Mouse (Mus musculus) brown adipose tissue, adult 24 weeks (tissue): ENCODE measurements around the gene Cenpn. TPM values are rescaled to one million over a fixed set of nuclear protein-coding genes. Genes with fewer than 3 reads are reported as not detected.
A peak's percentile ranks its signal among the peaks of the same experiment; 100 is the strongest.

Experiments used
- H3K27ac ChIP-seq: fragments of 200-500 bp; replicated peaks from 2 replicates; pipeline ENCODE4 v1.5.1; 2012; ENCODE audit warnings: low read depth, mild to moderate bottlenecking, low read length
- H3K4me1 ChIP-seq: fragments of 200-500 bp; 2 replicates; pipeline ENCODE4 v1.6.1; 2012; ENCODE audit warnings: low read length, mixed read lengths; ENCODE audit not compliant: control insufficient read depth, insufficient read depth, insufficient read length
- H3K4me3 ChIP-seq: fragments of 200-500 bp; 2 replicates; pipeline ENCODE4 v1.5.1; 2012; ENCODE audit warnings: low read depth, mild to moderate bottlenecking, low read length, moderate library complexity; ENCODE audit not compliant: insufficient read depth
- polyA plus RNA-seq: library from polyadenylated mRNA; stranded (reverse); fragments of >200 nt; gene quantifications from 2 replicates; pipeline ENCODE4 v1.2.4, GENCODE M21; 2012; ENCODE audit not compliant: missing spikeins, insufficient read depth, insufficient read length

Cenpn gene
- polyA plus RNA-seq, 1 experiment, result 1.5 TPM

GRCm38 (mm10) chr8:116951369-116951768 is 29.8 kb downstream of the Cenpn start:
- no peak overlapping the region for H3K4me3 ChIP-seq
- no peak overlapping the region for H3K27ac ChIP-seq
- H3K4me1 ChIP-seq, result no peaks in the 10 kb centered on the region; the same call in none of the 2 replicates

- Histone ChIP-seq H3K4me1 (no peaks in the 10 kb centered on the region; the same call in 1 of the 2 replicates), H3K4me3 (no peak overlapping the region), H3K27ac (no peak overlapping the region)
Measured at GRCm38 (mm10) chr8:116951778-116952177, 30.2 kb downstream of the Cenpn start.

GRCm38 (mm10) chr8:116952428-116952827 is 30.9 kb downstream of the Cenpn start:
- Histone ChIP-seq H3K27ac (no peak overlapping the region), H3K4me3 (no peak overlapping the region), H3K4me1 (no peaks in the 10 kb centered on the region; the same call in 1 of the 2 replicates)

GRCm38 (mm10) chr8:116954415-116954814 is 32.9 kb downstream of the Cenpn start:
- H3K27ac ChIP-seq, result no peak overlapping the region
- H3K4me1 ChIP-seq, result no peaks in the 10 kb centered on the region
- no peak overlapping the region for H3K4me3 ChIP-seq

- Histone ChIP-seq H3K27ac (no peak overlapping the region; the same call in 1 of the 2 replicates), H3K4me3 (no peak overlapping the region), H3K4me1 (no peaks in the 10 kb centered on the region)
Measured at GRCm38 (mm10) chr8:116969531-116969930, 48.0 kb downstream of the Cenpn start.

- Histone ChIP-seq H3K27ac (peak overlapping the region; percentile 34; the same call in 1 of the 2 replicates), H3K4me3 (no peak overlapping the region)
Measured at GRCm38 (mm10) chr8:116975066-116975465, 53.5 kb downstream of the Cenpn start.

GRCm38 (mm10) chr8:116975606-116976005 is 54.1 kb downstream of the Cenpn start:
- peak overlapping the region; percentile 34; the same call in 1 of the 2 replicates for H3K27ac ChIP-seq
- H3K4me3 ChIP-seq, result no peak overlapping the region
- 0 out of 2 replicates have a peak, but pooled peaks cover 2% of the 10 kb centered on the region for H3K4me1 ChIP-seq

More at GRCm38 (mm10) chr8:116975066-116975465, 53.5 kb downstream of the Cenpn start:
- H3K4me1 ChIP-seq, result 0 out of 2 replicates have a peak, but pooled peaks cover 2% of the 10 kb centered on the region

- H3K4me3 ChIP-seq, result peak overlapping the region; percentile 86
- 0 out of 2 replicates have a peak, but pooled peaks cover 2% of the 10 kb centered on the region for H3K4me1 ChIP-seq
- H3K27ac ChIP-seq, result no peak overlapping the region
Measured at GRCm38 (mm10) chr8:116978052-116978451, 56.5 kb downstream of the Cenpn start.

- peak within 1 kb of the TSS; percentile 86 for H3K4me3 ChIP-seq
- 0 out of 2 replicates have a peak, but pooled peaks cover 2% of the 10 kb centered on the region for H3K4me1 ChIP-seq
- H3K27ac ChIP-seq, result 0 out of 2 replicates have a peak within 1 kb of the TSS, but pooled peaks have one; percentile 1
Measured at GRCm38 (mm10) chr8:116978631-116979256, 57.2 kb downstream of the Cenpn start, which contains the start of gene 1700030J22Rik. TSS of gene 1700030J22Rik (minus strand) at chr8:116978959.

GRCm38 (mm10) chr8:116980117-116980516 is 58.6 kb downstream of the Cenpn start:
- no peak overlapping the region for H3K4me3 ChIP-seq
- H3K27ac ChIP-seq, result no peak overlapping the region
- 0 out of 2 replicates have a peak, but pooled peaks cover 2% of the 10 kb centered on the region for H3K4me1 ChIP-seq

- no peak overlapping the region for H3K27ac ChIP-seq
- H3K4me1 ChIP-seq, result no peaks in the 10 kb centered on the region
- no peak overlapping the region for H3K4me3 ChIP-seq
Measured at GRCm38 (mm10) chr8:116989842-116990241, 68.3 kb downstream of the Cenpn start.

Other genes starting within 250 kb of the Cenpn start
- 2.0 and 3.6 TPM in 2 replicates for gene Cdyl2, start 188.7 kb upstream of the Cenpn start, polyA plus RNA-seq
- 81.1 and 117 TPM in 2 replicates for gene Cmc2, start 275 bp upstream of the Cenpn start, polyA plus RNA-seq
- gene Atmin, start 21.7 kb downstream of the Cenpn start, polyA plus RNA-seq, result 5.1 and 8.7 TPM in 2 replicates
- gene 1700030J22Rik, start 57.2 kb downstream of the Cenpn start, polyA plus RNA-seq, result 0.36 and 0.58 TPM in 2 replicates
- 205 and 234 TPM in 2 replicates for gene Gcsh, start 71.8 kb downstream of the Cenpn start, polyA plus RNA-seq
- gene Pkd1l2, start 160.7 kb downstream of the Cenpn start, polyA plus RNA-seq, result not detected in 2 replicates
- gene Bco1, start 174.1 kb downstream of the Cenpn start, polyA plus RNA-seq, result not detected in 2 replicates
- 2.2 and 3.1 TPM in 2 replicates for gene Gan, start 236.4 kb downstream of the Cenpn start, polyA plus RNA-seq